Mouse (Mus musculus) CH12.LX (cell line): ENCODE data around the gene Gm527.

Experiments
- BHLHE40 ChIP-seq: IDR thresholded peaks from 2 replicates; pipeline ENCODE4 v1.6.1; 2011; ENCODE audit warnings: mild to moderate bottlenecking, low read depth, low read length, improper control_type of control experiment
- EP300 ChIP-seq: IDR thresholded peaks from 2 replicates; pipeline ENCODE4 v1.6.1; 2011; ENCODE audit warnings: low read length, improper control_type of control experiment
- JUND ChIP-seq: conservative IDR thresholded peaks from 2 replicates; pipeline ENCODE4 v1.6.1; 2011; ENCODE audit warnings: low read depth, low read length, improper control_type of control experiment
- MEF2A ChIP-seq: IDR thresholded peaks from 2 replicates; pipeline ENCODE4 v1.6.1; 2014; ENCODE audit warnings: low read depth, mild to moderate bottlenecking, inconsistent platforms, low read length, improper control_type of control experiment, borderline replicate concordance
- POLR2A ChIP-seq: IDR thresholded peaks from 2 replicates; pipeline ENCODE4 v1.6.1; 2011; ENCODE audit warnings: low read depth, mild to moderate bottlenecking, improper control_type of control experiment, low read length
- ZNF384 ChIP-seq: IDR thresholded peaks from 2 replicates; pipeline ENCODE4 v1.6.1; 2012; ENCODE audit warnings: low read depth, low read length, improper control_type of control experiment, inconsistent platforms

GRCm38 (mm10) chr12:64871103-64871502 lies 46.6 kb upstream of the Gm527 start:
- TF ChIP-seq EP300 (no peak), MEF2A (no peak), JUND (no peak), ZNF384 (no peak), BHLHE40 (no peak), POLR2A (no peak)
